Mouse (Mus musculus): ENCODE measurements at regions not wholly inside any gene's neighbourhood (a gene's known extent, or its start where the extent isn't known, plus 50 kb on each side); places are given as distances from the start of the nearest gene placed in this dataset.

DNA sequence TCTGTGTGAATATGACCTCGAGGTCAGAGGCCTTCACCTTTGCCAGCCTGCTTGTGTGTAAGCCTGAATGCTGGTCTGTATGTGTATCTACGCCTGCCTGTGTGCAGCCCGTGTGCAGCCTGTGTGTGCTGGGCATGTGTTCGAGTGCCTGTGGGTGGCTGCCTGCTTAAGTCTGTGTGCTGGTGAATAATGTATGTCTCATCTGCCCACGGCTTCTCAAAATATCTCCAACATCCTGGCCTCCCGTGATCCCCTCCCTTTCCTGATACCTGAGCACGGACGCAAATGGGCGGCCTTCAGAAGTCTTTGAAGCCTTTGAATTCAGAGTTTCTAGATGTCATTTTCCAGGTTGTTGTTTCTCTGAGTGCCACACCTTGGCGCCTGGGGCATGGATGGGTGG is 170.1 kb upstream of the Zfp64 start:
- H3K4me2 ChIP-seq (replicated peaks; ENCODE audit: low read depth, low read length): no peak overlapping the region
- no peaks in the 10 kb centered on the region for H3K27me3 ChIP-seq (ENCODE audit: control insufficient read depth, insufficient read depth, low read length)
- no peaks in the 10 kb centered on the region for H3K4me1 ChIP-seq (ENCODE audit: control insufficient read depth, insufficient read depth, low read length)
- H3K9ac ChIP-seq (ENCODE audit: low read depth, low read length): no peak overlapping the region
- ATAC-seq (ENCODE audit: low FRiP score, low TSS enrichment): no peak
- WGBS: 90% methylated on average over 10 of the region's 10 CpGs
- H3K36me3 ChIP-seq (ENCODE audit: control insufficient read depth, insufficient read depth, low read length): no peaks in the 10 kb centered on the region
- peaks cover 11% of the 10 kb centered on the region for H3K9me3 ChIP-seq (ENCODE audit: control insufficient read depth, low read length)
- no peak overlapping the region for H3K27ac ChIP-seq (ENCODE audit: low read depth, low read length)
- no peak overlapping the region for H3K4me3 ChIP-seq (ENCODE audit: low read length)

DNA sequence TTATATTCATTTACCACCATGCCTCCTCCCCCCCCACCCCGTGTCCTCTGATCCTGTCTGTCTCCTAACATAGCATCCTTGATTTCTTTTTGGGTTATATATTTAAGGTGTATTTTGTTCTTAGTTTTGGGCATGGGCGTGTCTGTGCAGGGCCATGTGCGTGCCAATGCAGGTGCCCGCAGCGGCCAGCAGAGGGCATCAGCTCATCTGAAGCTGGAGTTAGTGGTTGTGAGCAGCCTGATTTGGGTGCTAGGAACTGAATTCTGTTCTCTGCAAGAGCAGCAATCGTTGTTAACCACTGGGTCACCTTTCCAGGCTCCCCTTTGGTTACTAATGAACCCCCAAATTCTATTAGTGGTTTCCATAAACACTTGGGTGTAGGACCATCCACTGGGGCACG is 167.5 kb upstream of the Zfp64 start:
- Histone ChIP-seq H3K27ac (ENCODE audit: low read depth, low read length) (no peak overlapping the region), H3K4me2 (replicated peaks; ENCODE audit: low read depth, low read length) (no peak overlapping the region), H3K36me3 (ENCODE audit: control insufficient read depth, insufficient read depth, low read length) (no peaks in the 10 kb centered on the region), H3K4me1 (ENCODE audit: control insufficient read depth, insufficient read depth, low read length) (no peaks in the 10 kb centered on the region), H3K9me3 (ENCODE audit: control insufficient read depth, low read length) (peaks cover 11% of the 10 kb centered on the region), H3K4me3 (ENCODE audit: low read length) (no peak overlapping the region), H3K9ac (ENCODE audit: low read depth, low read length) (no peak overlapping the region), H3K27me3 (ENCODE audit: control insufficient read depth, insufficient read depth, low read length) (no peaks in the 10 kb centered on the region)
- ATAC-seq (ENCODE audit: low FRiP score, low TSS enrichment): no peak
- 93% methylated on average over 7 of the region's 7 CpGs for WGBS

DNA sequence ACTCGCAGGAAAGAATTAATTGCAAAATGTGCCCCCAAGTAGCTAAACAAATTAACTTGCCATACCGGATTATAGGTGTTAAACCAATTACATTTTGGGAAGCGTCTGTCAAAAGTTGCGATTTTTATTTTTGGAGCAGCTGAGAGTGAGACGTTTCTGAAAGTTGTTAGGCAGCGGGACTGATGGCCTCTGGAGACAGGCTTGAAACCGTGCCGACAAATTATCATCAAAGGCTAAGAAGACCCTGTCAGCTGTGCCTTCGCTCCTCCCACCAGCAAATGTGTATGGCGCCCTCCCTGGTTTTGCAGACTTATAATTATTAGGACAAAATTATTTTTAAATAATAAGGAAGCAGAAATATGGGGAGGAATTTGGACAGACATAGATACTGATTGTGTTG is 161.5 kb upstream of the Zfp64 start:
- ATAC-seq (ENCODE audit: low FRiP score, low TSS enrichment): no peak
- Histone ChIP-seq H3K4me3 (ENCODE audit: low read length) (no peak overlapping the region), H3K9me3 (ENCODE audit: control insufficient read depth, low read length) (no peaks in the 10 kb centered on the region), H3K9ac (ENCODE audit: low read depth, low read length) (no peak overlapping the region), H3K27ac (ENCODE audit: low read depth, low read length) (no peak overlapping the region), H3K4me2 (replicated peaks; ENCODE audit: low read depth, low read length) (no peak overlapping the region), H3K36me3 (ENCODE audit: control insufficient read depth, insufficient read depth, low read length) (no peaks in the 10 kb centered on the region), H3K4me1 (ENCODE audit: control insufficient read depth, insufficient read depth, low read length) (no peaks in the 10 kb centered on the region), H3K27me3 (ENCODE audit: control insufficient read depth, insufficient read depth, low read length) (no peaks in the 10 kb centered on the region)
- 67% methylated on average over 10 of the region's 10 CpGs for WGBS

DNA sequence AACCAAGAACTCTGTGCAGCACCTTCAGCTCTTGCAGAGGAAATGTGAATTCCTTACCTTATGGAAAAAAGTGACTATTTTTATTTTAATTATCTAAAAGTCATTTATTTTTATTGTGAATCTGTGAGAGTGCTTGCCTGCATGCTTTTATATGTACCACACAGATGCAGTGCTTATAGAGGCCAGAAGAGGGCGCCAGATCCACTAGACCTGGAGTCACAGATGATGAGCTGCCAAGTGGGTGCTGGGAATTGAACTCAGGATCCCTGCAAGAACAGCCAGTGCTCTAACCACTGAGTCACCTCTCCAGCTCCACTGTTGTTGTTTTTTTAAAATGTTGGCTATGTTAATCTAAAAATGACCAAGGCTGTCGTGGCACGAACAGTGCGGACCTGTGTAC is 153.7 kb upstream of the Zfp64 start:
- 84% methylated on average over 4 of the region's 4 CpGs for WGBS
- H3K9ac ChIP-seq (ENCODE audit: low read depth, low read length): no peak overlapping the region
- H3K4me2 ChIP-seq (replicated peaks; ENCODE audit: low read depth, low read length): no peak overlapping the region
- peaks cover 4% of the 10 kb centered on the region; the same call in 1 of the 2 replicates for H3K9me3 ChIP-seq (ENCODE audit: control insufficient read depth, low read length)
- H3K27me3 ChIP-seq (ENCODE audit: control insufficient read depth, insufficient read depth, low read length): no peaks in the 10 kb centered on the region
- H3K4me1 ChIP-seq (ENCODE audit: control insufficient read depth, insufficient read depth, low read length): no peaks in the 10 kb centered on the region
- H3K36me3 ChIP-seq (ENCODE audit: control insufficient read depth, insufficient read depth, low read length): no peaks in the 10 kb centered on the region
- no peak overlapping the region for H3K27ac ChIP-seq (ENCODE audit: low read depth, low read length)
- ATAC-seq (ENCODE audit: low FRiP score, low TSS enrichment): no peak
- no peak overlapping the region for H3K4me3 ChIP-seq (ENCODE audit: low read length)

DNA sequence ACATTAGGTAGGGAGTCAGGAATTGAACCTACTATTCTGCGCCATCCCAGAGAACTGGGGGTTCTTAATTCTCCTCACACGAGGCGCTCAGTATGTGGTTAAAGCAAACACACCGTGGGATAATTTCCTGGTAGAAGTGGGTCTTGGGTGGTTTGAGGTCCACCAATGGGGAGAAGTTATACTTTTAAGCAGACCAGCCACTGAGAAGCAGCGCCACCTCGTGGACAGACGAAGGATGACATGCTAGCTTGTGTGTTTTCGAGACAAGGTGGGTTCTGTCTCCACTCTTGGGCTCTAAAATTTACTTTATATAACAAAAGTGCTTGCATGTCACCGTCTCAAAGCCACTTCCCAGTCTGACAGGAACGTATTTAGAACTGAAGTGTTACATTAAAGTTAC is 152.7 kb upstream of the Zfp64 start:
- H3K27me3 ChIP-seq (ENCODE audit: control insufficient read depth, insufficient read depth, low read length): no peaks in the 10 kb centered on the region
- 47% methylated on average over 10 of the region's 10 CpGs for WGBS

DNA sequence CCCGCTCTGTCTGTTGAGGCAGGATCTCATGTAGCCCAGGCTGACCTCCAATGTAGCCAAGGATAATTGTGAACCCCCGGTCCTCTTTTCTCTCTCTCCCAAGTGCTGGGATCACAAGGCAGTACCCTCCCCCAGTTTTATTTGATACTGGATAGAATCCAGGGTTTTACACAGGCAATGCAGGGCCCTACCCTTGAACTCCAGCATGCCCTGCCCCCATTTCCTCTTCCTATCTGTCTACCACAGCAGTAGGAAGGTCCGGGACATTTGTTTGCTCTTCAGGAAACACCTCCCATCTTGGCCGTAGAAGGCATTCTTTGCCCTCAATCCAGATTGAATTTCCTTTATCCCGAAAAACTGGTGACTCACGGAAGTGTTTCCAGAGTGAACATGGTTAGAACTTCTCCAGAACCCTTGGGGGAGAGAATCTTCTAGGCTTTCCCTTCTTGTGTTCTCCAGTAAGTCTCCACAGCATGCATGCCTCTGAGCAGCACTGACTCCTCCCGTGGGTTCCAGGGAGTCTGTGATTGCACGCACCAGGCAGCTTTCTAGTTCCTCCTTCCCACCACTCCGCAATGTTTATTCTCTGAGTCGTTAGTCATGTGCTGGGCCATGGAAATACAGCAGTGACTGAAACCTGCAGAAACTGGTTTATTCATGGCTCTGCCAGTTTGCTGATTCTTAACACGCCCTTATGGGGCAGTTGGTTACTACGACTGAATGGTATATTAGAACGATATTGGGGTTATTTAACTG is 146.3 kb upstream of the Zfp64 start:
- H3K4me1 ChIP-seq (ENCODE audit: control insufficient read depth, insufficient read depth, low read length): 0 out of 2 replicates have a peak, but pooled peaks cover 3% of the 10 kb centered on the region
- ATAC-seq (ENCODE audit: low FRiP score, low TSS enrichment): no peak
- H3K27me3 ChIP-seq (ENCODE audit: control insufficient read depth, insufficient read depth, low read length): no peaks in the 10 kb centered on the region
- H3K27ac ChIP-seq (ENCODE audit: low read depth, low read length): no peak overlapping the region
- no peak overlapping the region for H3K4me3 ChIP-seq (ENCODE audit: low read length)
- WGBS: 89% methylated on average over 13 of the region's 13 CpGs
- peaks cover 11% of the 10 kb centered on the region; the same call in 1 of the 2 replicates for H3K9me3 ChIP-seq (ENCODE audit: control insufficient read depth, low read length)
- H3K4me2 ChIP-seq (replicated peaks; ENCODE audit: low read depth, low read length): no peak overlapping the region
- H3K9ac ChIP-seq (ENCODE audit: low read depth, low read length): no peak overlapping the region
- no peaks in the 10 kb centered on the region for H3K36me3 ChIP-seq (ENCODE audit: control insufficient read depth, insufficient read depth, low read length)

More for the DNA sequence above, 152.7 kb upstream of the Zfp64 start:
- peaks cover 4% of the 10 kb centered on the region; the same call in 1 of the 2 replicates for H3K9me3 ChIP-seq (ENCODE audit: control insufficient read depth, low read length)
- H3K27ac ChIP-seq (ENCODE audit: low read depth, low read length): no peak overlapping the region
- ATAC-seq (ENCODE audit: low FRiP score, low TSS enrichment): no peak
- H3K4me1 ChIP-seq (ENCODE audit: control insufficient read depth, insufficient read depth, low read length): no peaks in the 10 kb centered on the region
- H3K4me3 ChIP-seq (ENCODE audit: low read length): no peak overlapping the region
- H3K4me2 ChIP-seq (replicated peaks; ENCODE audit: low read depth, low read length): no peak overlapping the region
- H3K9ac ChIP-seq (ENCODE audit: low read depth, low read length): no peak overlapping the region
- no peaks in the 10 kb centered on the region for H3K36me3 ChIP-seq (ENCODE audit: control insufficient read depth, insufficient read depth, low read length)

DNA sequence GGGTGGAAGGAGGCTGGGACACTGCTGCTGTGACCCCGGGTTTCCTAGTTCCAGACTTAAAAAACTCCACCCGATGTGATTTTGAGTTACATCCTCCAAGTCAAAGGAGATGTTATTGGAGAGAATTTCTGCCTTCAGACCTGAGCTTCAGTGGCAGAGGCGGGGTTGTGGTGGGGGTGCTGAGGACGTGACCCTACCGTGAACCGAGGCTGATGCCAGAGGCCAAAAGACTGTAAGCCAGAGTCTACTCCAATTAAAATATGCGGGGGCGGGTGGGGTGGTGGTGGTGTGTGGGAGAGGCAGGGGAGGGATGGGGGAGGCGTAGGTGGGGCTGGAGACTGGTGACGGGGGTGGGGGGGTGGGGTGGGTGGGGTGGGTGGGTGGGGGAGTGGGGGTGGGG is 145.1 kb upstream of the Zfp64 start:
- Histone ChIP-seq H3K4me2 (replicated peaks; ENCODE audit: low read depth, low read length) (no peak overlapping the region), H3K9me3 (ENCODE audit: control insufficient read depth, low read length) (peaks cover 11% of the 10 kb centered on the region; the same call in 1 of the 2 replicates), H3K27me3 (ENCODE audit: control insufficient read depth, insufficient read depth, low read length) (no peaks in the 10 kb centered on the region), H3K36me3 (ENCODE audit: control insufficient read depth, insufficient read depth, low read length) (no peaks in the 10 kb centered on the region), H3K27ac (ENCODE audit: low read depth, low read length) (no peak overlapping the region), H3K4me3 (ENCODE audit: low read length) (no peak overlapping the region), H3K4me1 (ENCODE audit: control insufficient read depth, insufficient read depth, low read length) (0 out of 2 replicates have a peak, but pooled peaks cover 3% of the 10 kb centered on the region), H3K9ac (ENCODE audit: low read depth, low read length) (no peak overlapping the region)
- ATAC-seq (ENCODE audit: low FRiP score, low TSS enrichment): no peak
- 61% methylated on average over 10 of the region's 10 CpGs for WGBS

DNA sequence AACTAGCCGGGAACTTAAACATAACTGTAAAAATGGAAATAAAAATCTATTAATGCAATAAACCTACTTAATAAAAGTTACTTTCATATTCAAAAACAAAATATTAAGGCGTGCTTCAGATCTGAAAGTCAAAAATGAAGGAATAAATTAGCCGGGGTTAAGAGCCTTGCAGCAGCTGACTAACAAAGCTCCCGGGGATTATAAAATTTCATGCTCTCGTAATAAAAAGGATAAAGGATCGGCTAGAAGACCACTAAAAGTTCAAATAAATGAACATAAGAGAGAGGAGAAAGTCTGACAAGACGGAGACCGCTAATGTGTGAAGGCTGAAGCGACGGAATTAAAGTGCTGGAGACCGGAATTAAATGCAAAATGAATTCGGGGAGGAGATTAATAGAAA is 144.3 kb upstream of the Zfp64 start:
- Histone ChIP-seq H3K36me3 (ENCODE audit: control insufficient read depth, insufficient read depth, low read length) (no peaks in the 10 kb centered on the region), H3K9ac (ENCODE audit: low read depth, low read length) (no peak overlapping the region), H3K4me3 (ENCODE audit: low read length) (no peak overlapping the region), H3K4me2 (replicated peaks; ENCODE audit: low read depth, low read length) (no peak overlapping the region), H3K4me1 (ENCODE audit: control insufficient read depth, insufficient read depth, low read length) (0 out of 2 replicates have a peak, but pooled peaks cover 3% of the 10 kb centered on the region), H3K27me3 (ENCODE audit: control insufficient read depth, insufficient read depth, low read length) (no peaks in the 10 kb centered on the region), H3K9me3 (ENCODE audit: control insufficient read depth, low read length) (peaks cover 11% of the 10 kb centered on the region; the same call in 1 of the 2 replicates), H3K27ac (ENCODE audit: low read depth, low read length) (no peak overlapping the region)
- WGBS: 74% methylated on average over 12 of the region's 12 CpGs
- ATAC-seq (ENCODE audit: low FRiP score, low TSS enrichment): no peak

DNA sequence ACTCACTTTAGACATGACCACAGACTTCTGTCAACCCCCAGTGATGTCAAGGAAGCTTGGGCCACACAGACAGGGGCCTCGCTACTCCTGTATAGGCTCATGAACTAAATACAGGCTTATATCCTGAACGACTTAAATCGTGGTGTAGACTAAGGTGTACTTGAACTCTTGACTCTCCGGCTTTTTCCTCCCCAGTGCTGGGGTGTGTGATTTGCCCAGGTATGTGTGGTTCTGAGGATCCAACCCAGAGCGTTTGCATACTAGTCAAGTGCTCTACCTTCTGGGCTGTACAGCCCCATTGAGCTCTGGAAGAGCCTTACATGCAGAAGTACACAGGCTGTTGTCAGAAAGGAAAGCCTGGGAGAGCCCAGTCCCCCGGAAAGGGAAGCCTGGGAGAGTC is 143.2 kb upstream of the Zfp64 start:
- Histone ChIP-seq H3K9ac (ENCODE audit: low read depth, low read length) (no peak overlapping the region), H3K27me3 (ENCODE audit: control insufficient read depth, insufficient read depth, low read length) (no peaks in the 10 kb centered on the region), H3K9me3 (ENCODE audit: control insufficient read depth, low read length) (peaks cover 11% of the 10 kb centered on the region; the same call in 1 of the 2 replicates), H3K4me2 (replicated peaks; ENCODE audit: low read depth, low read length) (no peak overlapping the region), H3K27ac (ENCODE audit: low read depth, low read length) (no peak overlapping the region), H3K4me1 (ENCODE audit: control insufficient read depth, insufficient read depth, low read length) (0 out of 2 replicates have a peak, but pooled peaks cover 3% of the 10 kb centered on the region), H3K36me3 (ENCODE audit: control insufficient read depth, insufficient read depth, low read length) (no peaks in the 10 kb centered on the region), H3K4me3 (ENCODE audit: low read length) (no peak overlapping the region)
- WGBS: 73% methylated on average over 6 of the region's 6 CpGs
- ATAC-seq (ENCODE audit: low FRiP score, low TSS enrichment): no peak

Data from kidney, embryonic 14.5 days (tissue).